Mouse (Mus musculus) heart, adult 2 months (tissue): ENCODE data around the gene Cct8l1. TPM values are rescaled to one million over a fixed set of nuclear protein-coding genes. Genes with fewer than 3 reads are reported as not detected.

Experiments used
- DNase-seq, 2 experiments: peaks; one replicate each; pipeline ENCODE4 v3.0.0; 2021
- H3K27ac ChIP-seq: fragments of 200-600 bp; 2 replicates; pipeline ENCODE4 v1.8.1; 2022
- H3K27me3 ChIP-seq: fragments of 200-500 bp; 2 replicates; pipeline ENCODE4 v1.6.1; 2012; ENCODE audit warnings: mild to moderate bottlenecking, low read length, inconsistent platforms, mixed read lengths; ENCODE audit not compliant: control insufficient read depth, insufficient read depth
- H3K36me3 ChIP-seq: fragments of 200-500 bp; 2 replicates; pipeline ENCODE4 v1.6.1; 2012; ENCODE audit warnings: low read length, inconsistent platforms; ENCODE audit not compliant: control insufficient read depth, insufficient read depth
- H3K4me1 ChIP-seq: fragments of 200-500 bp; 2 replicates; pipeline ENCODE4 v1.6.1; 2011; ENCODE audit warnings: low read length; ENCODE audit not compliant: control insufficient read depth, insufficient read depth
- H3K4me3 ChIP-seq: fragments of 200-600 bp; 2 replicates; pipeline ENCODE4 v1.8.1; 2022
- H3K79me2 ChIP-seq: fragments of 200-500 bp; replicated peaks from 2 replicates; pipeline ENCODE4 v1.6.1; 2012; ENCODE audit warnings: mild to moderate bottlenecking, inconsistent platforms, low read length, moderate library complexity, mixed read lengths; ENCODE audit not compliant: control insufficient read depth, insufficient read depth
- H3K9ac ChIP-seq: fragments of 200-500 bp; 2 replicates; pipeline ENCODE4 v1.6.1; 2012; ENCODE audit warnings: low read depth, mild to moderate bottlenecking, control low read depth, inconsistent platforms, low read length, mixed read lengths
- CTCF ChIP-seq: fragments of 200-600 bp; IDR thresholded peaks from 2 replicates; pipeline ENCODE4 v1.8.1; 2022; ENCODE audit warnings: antibody characterized with exemption, mild to moderate bottlenecking, moderate library complexity
- EP300 ChIP-seq: fragments of 200-500 bp; IDR thresholded peaks from 2 replicates; pipeline ENCODE4 v1.6.1; 2011; ENCODE audit warnings: low read depth, low read length, control low read depth; ENCODE audit not compliant: insufficient read depth
- POLR2A ChIP-seq: fragments of 200-500 bp; IDR thresholded peaks from 2 replicates; pipeline ENCODE4 v1.6.1; 2011; ENCODE audit warnings: mild to moderate bottlenecking, low read depth, low read length, control low read depth; ENCODE audit not compliant: insufficient read depth
- WGBS: fragments of 180-500 bp; shearing (Covaris S2); methylation state at CpG from one replicate; pipeline ENCODE4 v1.1.7; 2018; 5-methylcytosine and 5-hydroxymethylcytosine counted together
- intact Hi-C: fragments of 180-260 bp; cut with DNase I; formaldehyde crosslinking; loops from one replicate; pipeline ENCODE4 v1.15.1; 2025
- polyA plus RNA-seq: library from polyadenylated mRNA; depleted of rRNA; stranded (reverse); fragments of >200 nt; gene quantifications from 2 replicates; pipeline ENCODE4 v1.2.3, GENCODE M21; 2012
- total RNA-seq, 2 experiments: library from RNA; stranded (reverse); gene quantifications; 2 replicates each; pipeline ENCODE4 v1.2.3; 2021

Gene Cct8l1
- total and polyA plus RNA-seq, 3 experiments: 0.06 to 0.18 TPM; not detected in 1

GRCm38 (mm10) chr5:25506041-25506440 lies 9.8 kb upstream of the Cct8l1 start:
- WGBS: 71% methylated on average over 5 of the region's 5 CpGs
- H3K27ac ChIP-seq: no peak overlapping the region
- no peak for TF ChIP-seq CTCF
- TF ChIP-seq POLR2A: no peak
- no peaks in the 10 kb centered on the region; the same call in 1 of the 2 replicates for H3K36me3 ChIP-seq
- H3K27me3 ChIP-seq: no peaks in the 10 kb centered on the region
- no peak overlapping the region for H3K4me3 ChIP-seq
- H3K9ac ChIP-seq: no peak overlapping the region
- no peaks in the 10 kb centered on the region for H3K4me1 ChIP-seq
- intact Hi-C loops: no loop called here
- H3K79me2 ChIP-seq: no peaks in the 10 kb centered on the region
- no peak for DNase-seq

- H3K27me3 ChIP-seq: no peaks in the 10 kb centered on the region
- no peaks in the 10 kb centered on the region for H3K36me3 ChIP-seq
- no peak overlapping the region for H3K27ac ChIP-seq
- WGBS: 91% methylated on average over 11 of the region's 11 CpGs
- DNase-seq: no peak
- no peak overlapping the region for H3K9ac ChIP-seq
- no peak overlapping the region for H3K4me3 ChIP-seq
- TF ChIP-seq CTCF: no peak
- TF ChIP-seq EP300: no peak
- TF ChIP-seq POLR2A: no peak
- H3K79me2 ChIP-seq: no peaks in the 10 kb centered on the region
- no peaks in the 10 kb centered on the region for H3K4me1 ChIP-seq
- intact Hi-C loops: no loop called here
Observed at GRCm38 (mm10) chr5:25516301-25516895, 531 bp downstream of the Cct8l1 start.

GRCm38 (mm10) chr5:25517550-25517949 lies 1.7 kb downstream of the Cct8l1 start:
- 82% methylated on average over 5 of the region's 5 CpGs for WGBS
- TF ChIP-seq CTCF (no peak), EP300 (no peak), POLR2A (no peak)
- H3K9ac ChIP-seq: no peak overlapping the region
- no peak overlapping the region for H3K4me3 ChIP-seq
- no peaks in the 10 kb centered on the region for H3K4me1 ChIP-seq
- intact Hi-C loops: no loop called here
- H3K36me3 ChIP-seq: no peaks in the 10 kb centered on the region
- no peak overlapping the region for H3K27ac ChIP-seq
- H3K79me2 ChIP-seq: no peaks in the 10 kb centered on the region
- no peaks in the 10 kb centered on the region for H3K27me3 ChIP-seq
- no peak for DNase-seq

GRCm38 (mm10) chr5:25519820-25520219 lies 4.0 kb downstream of the Cct8l1 start:
- Histone ChIP-seq H3K27me3 (no peaks in the 10 kb centered on the region), H3K9ac (no peak overlapping the region), H3K27ac (no peak overlapping the region), H3K4me1 (no peaks in the 10 kb centered on the region), H3K79me2 (no peaks in the 10 kb centered on the region), H3K4me3 (no peak overlapping the region), H3K36me3 (no peaks in the 10 kb centered on the region)
- intact Hi-C loops: no loop called here
- TF ChIP-seq CTCF (no peak), EP300 (no peak), POLR2A (no peak)
- 37% methylated on average over 3 of the region's 3 CpGs for WGBS
- DNase-seq: no peak

- 85% methylated on average over 5 of the region's 5 CpGs for WGBS
- Histone ChIP-seq H3K79me2 (no peaks in the 10 kb centered on the region), H3K27me3 (no peaks in the 10 kb centered on the region), H3K4me3 (no peak overlapping the region), H3K4me1 (peaks cover 5% of the 10 kb centered on the region), H3K27ac (no peak overlapping the region), H3K9ac (no peak overlapping the region), H3K36me3 (no peaks in the 10 kb centered on the region)
- intact Hi-C loops: no loop called here
- DNase-seq: no peak
- no peak for TF ChIP-seq POLR2A
Observed at GRCm38 (mm10) chr5:25521461-25521860, 5.6 kb downstream of the Cct8l1 start.

GRCm38 (mm10) chr5:25526116-25526515 lies 10.2 kb downstream of the Cct8l1 start:
- intact Hi-C loops: loop anchor here (1.0 to 5.0 kb wide), 2 partner anchors 88 to 181 kb away; partner anchors contain the start of gene Xrcc2
- Histone ChIP-seq H3K9ac (no peak overlapping the region), H3K27ac (peak overlapping the region; percentile 36), H3K79me2 (no peaks in the 10 kb centered on the region), H3K4me1 (peaks cover 9% of the 10 kb centered on the region), H3K4me3 (no peak overlapping the region), H3K27me3 (no peaks in the 10 kb centered on the region), H3K36me3 (no peaks in the 10 kb centered on the region)
- WGBS: 40% methylated on average over 5 of the region's 5 CpGs
- 0 out of 2 replicates have a peak, but pooled peaks have one; percentile 46 for TF ChIP-seq POLR2A
- peak; percentile 35 for TF ChIP-seq CTCF
- TF ChIP-seq EP300: 0 out of 2 replicates have a peak, but pooled peaks have one; percentile 33
- peak; percentile 62 to 79 for DNase-seq
